Mouse (Mus musculus) bone marrow macrophage, adult 2 months (primary cell): ENCODE results near the gene Iqcc.

Experiments used
- CTCF ChIP-seq: IDR thresholded peaks from 2 replicates; pipeline ENCODE4 v1.5.1; 2012; ENCODE audit warnings: low read depth, mild to moderate bottlenecking, low read length, moderate library complexity
- POLR2A ChIP-seq: IDR thresholded peaks from 2 replicates; pipeline ENCODE4 v1.6.1; 2012; ENCODE audit warnings: mild to moderate bottlenecking, low read depth, low read length, borderline replicate concordance

DNA sequence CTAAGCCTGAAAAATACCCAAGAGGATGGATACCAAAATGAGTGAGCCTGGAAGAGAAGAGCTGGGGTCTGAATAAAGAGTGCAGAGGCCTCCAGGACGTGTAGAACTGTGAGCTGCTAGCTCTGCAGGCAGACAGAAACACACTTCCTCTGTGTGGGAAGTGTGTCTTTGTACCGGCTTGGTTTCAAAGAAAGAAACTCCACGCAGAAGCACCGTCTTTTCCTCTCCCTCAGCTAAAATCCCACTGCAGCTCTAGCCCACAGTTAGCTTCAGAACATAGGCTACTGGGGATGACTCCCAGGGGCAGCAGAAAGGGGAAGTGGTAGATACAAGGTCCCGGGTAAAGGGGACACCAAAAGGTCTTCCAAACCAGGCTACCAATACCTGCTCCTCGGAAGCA is 26.3 kb upstream of the Iqcc start:
- no peak for TF ChIP-seq POLR2A
- no peak for TF ChIP-seq CTCF
